Mouse (Mus musculus) gonadal fat pad, adult 2 months (tissue): ENCODE measurements around the gene Nlrx1. TPM values are rescaled to one million over a fixed set of nuclear protein-coding genes. Genes with fewer than 3 reads are reported as not detected.
"Not testable (repeated sequence)": the region's sequence is repeated elsewhere in the genome, so short reads cannot be mapped to it uniquely, and the experiment has no call there.

Experiments
- DNase-seq: peaks from one replicate; pipeline ENCODE4 v3.0.0-alpha.2; 2012; ENCODE audit warnings: low read depth
- polyA plus RNA-seq: library from polyadenylated mRNA; depleted of rRNA; stranded (reverse); fragments of >200 nt; gene quantifications from 2 replicates; pipeline ENCODE4 v1.2.3, GENCODE M21; 2012; rRNA removed

The Nlrx1 gene
- 22.9 and 28.3 TPM in 2 replicates for polyA plus RNA-seq

GRCm38 (mm10) chr9:44268432-44268831, at the start of gene Nlrx1:
TSS of gene Nlrx1 (minus strand) at chr9:44268599.
- DNase-seq = peak; percentile 66

GRCm38 (mm10) chr9:44317452-44317851, 49.1 kb upstream of the Nlrx1 start:
- no peak for DNase-seq

GRCm38 (mm10) chr9:44314910-44315309, 46.5 kb upstream of the Nlrx1 start:
- no peak for DNase-seq

GRCm38 (mm10) chr9:44314257-44314547, 45.8 kb upstream of the Nlrx1 start:
- no peak for DNase-seq

- no peak for DNase-seq
Measured at GRCm38 (mm10) chr9:44313476-44314256, 45.3 kb upstream of the Nlrx1 start.

GRCm38 (mm10) chr9:44311136-44312134, 43.0 kb upstream of the Nlrx1 start:
- DNase-seq = no peak

GRCm38 (mm10) chr9:44310750-44311135, 42.3 kb upstream of the Nlrx1 start:
- no peak for DNase-seq

GRCm38 (mm10) chr9:44309756-44310155, 41.4 kb upstream of the Nlrx1 start:
- no peak for DNase-seq

- DNase-seq = no peak
Measured at GRCm38 (mm10) chr9:44307248-44307647, 38.8 kb upstream of the Nlrx1 start.

- DNase-seq = no peak
Measured at GRCm38 (mm10) chr9:44306532-44306931, 38.1 kb upstream of the Nlrx1 start.

- DNase-seq = peak; percentile 86
Measured at GRCm38 (mm10) chr9:44305466-44306079, 37.2 kb upstream of the Nlrx1 start, which contains the start of gene Hinfp. TSS of gene Hinfp (minus strand) at chr9:44305671.

GRCm38 (mm10) chr9:44300001-44300400, 31.6 kb upstream of the Nlrx1 start:
- DNase-seq = not testable (repeated sequence)

GRCm38 (mm10) chr9:44292490-44292889, 24.1 kb upstream of the Nlrx1 start:
- DNase-seq = no peak

- DNase-seq = no peak
Measured at GRCm38 (mm10) chr9:44288959-44289291, 20.5 kb upstream of the Nlrx1 start.

GRCm38 (mm10) chr9:44288076-44288958, 19.9 kb upstream of the Nlrx1 start, which contains the start of gene Abcg4:
TSS of gene Abcg4 (minus strand) at chr9:44288615.
- no peak for DNase-seq

GRCm38 (mm10) chr9:44287401-44288075, 19.1 kb upstream of the Nlrx1 start:
- no peak for DNase-seq

- no peak for DNase-seq
Measured at GRCm38 (mm10) chr9:44287003-44287400, 18.6 kb upstream of the Nlrx1 start.

- no peak for DNase-seq
Measured at GRCm38 (mm10) chr9:44286256-44286850, 18.0 kb upstream of the Nlrx1 start.

GRCm38 (mm10) chr9:44283183-44283582, 14.8 kb upstream of the Nlrx1 start:
- DNase-seq = no peak

GRCm38 (mm10) chr9:44269973-44270372, 1.6 kb upstream of the Nlrx1 start:
- DNase-seq = no peak
